Mouse (Mus musculus) heart, adult 2 months (tissue): ENCODE data around the gene Mindy1.

ENCODE experiments used
- CTCF ChIP-seq: fragments of 200-600 bp; IDR thresholded peaks from 2 replicates; pipeline ENCODE4 v1.8.1; 2022; ENCODE audit warnings: antibody characterized with exemption, mild to moderate bottlenecking, moderate library complexity
- EP300 ChIP-seq: fragments of 200-500 bp; IDR thresholded peaks from 2 replicates; pipeline ENCODE4 v1.6.1; 2011; ENCODE audit warnings: low read depth, low read length, control low read depth; ENCODE audit not compliant: insufficient read depth

DNA sequence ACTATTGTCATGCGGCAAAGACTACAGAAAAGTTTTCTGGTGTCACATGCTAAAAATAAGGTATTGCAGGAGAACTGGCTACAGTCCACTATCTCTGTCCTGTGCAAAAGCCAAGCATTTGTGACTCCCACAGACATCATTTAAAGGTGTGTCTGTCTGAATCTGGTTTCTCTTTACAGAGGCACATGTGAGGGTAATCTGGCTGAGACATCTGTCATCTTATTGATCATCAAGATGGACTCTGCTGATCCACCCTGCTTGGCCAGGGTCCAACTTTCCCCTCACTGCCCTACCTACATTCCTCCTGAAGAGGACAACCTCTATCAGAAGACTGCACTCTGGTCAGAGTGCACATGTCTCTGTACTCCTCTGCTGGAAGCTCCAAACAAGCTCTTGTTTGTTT is 4.0 kb upstream of the Mindy1 start:
- TF ChIP-seq CTCF (no peak), EP300 (no peak)
